Mouse (Mus musculus) olfactory bulb, adult 2 months (tissue): ENCODE results near the gene Dus3l. TPM values are rescaled to one million over a fixed set of nuclear protein-coding genes. Genes with fewer than 3 reads are reported as not detected.

Experiments
- H3K27ac ChIP-seq: fragments of 200-500 bp; 2 replicates; pipeline ENCODE4 v1.5.1; 2012; ENCODE audit warnings: low read depth, low read length; ENCODE audit not compliant: insufficient read depth
- H3K4me1 ChIP-seq: fragments of 200-500 bp; 2 replicates; pipeline ENCODE4 v1.6.1; 2012; ENCODE audit warnings: low read length; ENCODE audit not compliant: control insufficient read depth, insufficient read depth
- H3K4me3 ChIP-seq: fragments of 200-500 bp; 2 replicates; pipeline ENCODE4 v1.5.1; 2012; ENCODE audit warnings: mild to moderate bottlenecking, low read depth, low read length, moderate library complexity; ENCODE audit not compliant: insufficient read depth
- CTCF ChIP-seq: fragments of 200-500 bp; IDR thresholded peaks from 2 replicates; pipeline ENCODE4 v1.5.1; 2012; ENCODE audit warnings: low read depth, mild to moderate bottlenecking, low read length, moderate library complexity; ENCODE audit not compliant: insufficient read depth
- POLR2A ChIP-seq: fragments of 200-500 bp; IDR thresholded peaks from 2 replicates; pipeline ENCODE4 v1.6.1; 2012; ENCODE audit warnings: mild to moderate bottlenecking, low read depth, low read length, moderate library complexity; ENCODE audit not compliant: insufficient read depth
- WGBS: fragments of 180-500 bp; shearing (Covaris S2); methylation state at CpG from one replicate; pipeline ENCODE4 v1.1.7; 2018; 5-methylcytosine and 5-hydroxymethylcytosine counted together
- polyA plus RNA-seq: library from polyadenylated mRNA; stranded (reverse); fragments of >200 nt; gene quantifications from 2 replicates; pipeline ENCODE4 v1.2.4, GENCODE M21; 2012; ENCODE audit warnings: low replicate concordance; ENCODE audit not compliant: missing spikeins, insufficient read depth, insufficient read length

The Dus3l gene
- polyA plus RNA-seq, 1 experiment = not detected

DNA sequence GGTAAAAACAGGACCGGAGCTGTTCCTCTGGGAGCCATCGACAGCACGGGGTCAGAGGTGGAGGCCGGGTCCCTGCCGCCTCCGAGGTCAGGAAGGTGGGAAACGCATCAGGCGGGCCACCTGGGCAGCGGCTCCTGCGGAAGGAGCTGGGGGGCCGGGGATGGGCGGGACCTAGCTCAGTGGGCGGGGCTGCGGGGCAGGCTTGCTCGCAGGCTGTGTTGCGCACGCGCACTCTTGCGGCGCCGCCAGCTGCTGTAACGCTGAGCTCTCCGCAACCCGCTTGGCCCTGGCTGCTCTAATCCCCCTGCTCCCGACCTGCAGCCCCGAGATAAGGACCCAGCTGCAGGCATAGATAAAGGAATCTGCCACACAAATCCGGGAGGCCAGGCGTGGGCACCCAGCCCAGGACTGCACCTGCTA is 2.6 kb upstream of the Dus3l start:
- Histone ChIP-seq H3K4me3 (peak overlapping the region; percentile 55), H3K27ac (peak overlapping the region; percentile 47), H3K4me1 (peaks cover 37% of the 10 kb centered on the region)
- 0% methylated on average over 27 of the region's 28 CpGs for WGBS
- no peak for TF ChIP-seq CTCF
- peak; percentile 92 for TF ChIP-seq POLR2A

DNA sequence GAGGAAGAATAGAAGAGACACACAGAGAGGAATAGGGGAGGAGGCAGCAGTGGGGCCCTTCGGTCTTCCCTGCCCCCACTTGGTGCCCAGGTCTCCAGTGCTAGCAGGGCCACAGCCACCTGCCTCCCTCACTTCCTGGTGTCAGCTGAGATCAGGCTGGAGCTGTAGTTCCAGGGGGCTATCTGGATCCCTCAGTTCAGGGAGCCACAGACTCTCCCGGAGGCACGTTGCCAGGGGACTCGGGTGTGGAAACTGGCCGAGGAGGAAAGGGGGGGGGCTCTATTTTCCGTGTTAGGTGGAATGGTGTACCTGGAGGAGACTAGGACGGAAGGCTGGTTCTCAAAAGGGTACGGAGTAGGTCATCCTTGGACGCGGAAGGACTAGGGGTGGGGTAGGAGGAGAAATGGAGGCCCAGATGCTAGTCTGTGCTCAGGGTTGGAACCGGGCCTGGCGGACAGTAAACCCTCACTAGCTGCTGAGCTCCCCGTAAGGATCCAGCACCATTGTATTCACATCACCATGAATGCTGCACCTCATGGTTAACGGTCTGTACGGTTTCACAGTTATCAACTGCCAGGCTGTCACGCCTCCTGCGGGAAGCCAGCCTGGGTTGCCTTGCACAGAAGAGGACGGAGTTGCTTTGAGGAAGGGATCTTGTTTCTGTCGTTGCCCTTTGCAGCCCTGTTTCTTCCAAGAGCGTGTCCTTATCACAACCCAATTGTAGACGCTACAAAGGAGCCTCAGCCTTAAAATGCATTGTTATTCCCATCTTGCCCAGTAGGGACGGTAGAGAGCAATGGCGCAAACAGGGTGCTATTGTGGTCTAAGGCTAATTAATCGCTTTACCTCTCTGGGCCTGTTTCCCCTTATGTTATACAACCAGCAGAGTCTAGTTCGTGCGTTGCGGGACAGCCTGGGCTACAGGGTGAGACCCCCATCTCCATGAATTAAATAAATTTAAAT is 1.5 kb upstream of the Dus3l start:
- Histone ChIP-seq H3K4me3 (no peak overlapping the region), H3K27ac (peak overlapping the region; percentile 29), H3K4me1 (peaks cover 28% of the 10 kb centered on the region)
- WGBS = 46% methylated on average over 27 of the region's 27 CpGs
- TF ChIP-seq CTCF = peak; percentile 48
- TF ChIP-seq POLR2A = no peak

DNA sequence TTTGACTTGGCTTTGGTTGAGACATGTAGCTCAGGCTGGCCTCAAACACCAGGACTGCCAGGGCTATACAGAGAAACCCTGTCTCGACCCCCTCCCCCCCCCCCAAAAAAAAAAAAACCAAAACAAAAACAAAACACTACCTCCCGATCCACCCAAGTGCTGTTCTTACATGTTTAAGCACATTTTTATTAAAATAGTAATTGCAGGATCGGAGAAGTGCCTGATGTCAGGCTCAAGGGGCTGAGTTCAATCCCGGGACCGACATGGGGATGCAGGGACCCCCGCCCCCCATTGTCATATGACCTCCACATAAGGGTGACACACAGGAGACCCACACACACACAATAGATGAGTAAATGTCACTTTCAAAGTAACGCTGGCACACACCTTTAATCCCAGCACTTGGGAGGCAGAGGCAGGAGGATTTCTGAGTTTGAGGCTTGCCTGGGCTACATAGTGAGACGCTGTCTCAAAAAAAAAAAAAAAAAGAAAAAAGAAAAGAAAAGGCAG is 761 bp upstream of the Dus3l start:
- 73% methylated on average over 8 of the region's 8 CpGs for WGBS
- peaks cover 26% of the 10 kb centered on the region for H3K4me1 ChIP-seq
- peak overlapping the region; percentile 96; the same call in 1 of the 2 replicates for H3K4me3 ChIP-seq
- TF ChIP-seq POLR2A (no peak), CTCF (no peak)
- H3K27ac ChIP-seq = no peak overlapping the region; the same call in 1 of the 2 replicates

DNA sequence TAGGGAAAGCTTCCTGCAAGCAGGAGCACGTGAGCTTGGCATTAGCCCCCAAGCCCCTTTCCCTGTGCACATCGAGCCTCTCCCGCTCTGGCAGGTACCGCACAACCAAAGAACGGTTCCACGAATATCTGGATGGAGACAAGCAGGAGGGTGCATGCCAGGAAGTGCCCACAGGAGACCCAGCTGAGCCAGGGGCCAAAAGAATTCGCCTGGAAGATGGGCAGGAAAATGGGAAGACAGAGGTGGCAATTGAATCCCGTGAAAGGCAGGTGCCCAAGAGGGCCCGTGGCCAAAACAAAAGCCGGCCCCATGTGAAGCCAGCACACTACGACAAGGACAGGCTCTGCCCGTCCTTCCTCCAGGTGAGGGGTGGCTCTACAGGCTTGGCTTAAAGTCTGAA is 874 bp downstream of the Dus3l start:
- Histone ChIP-seq H3K4me3 (peak overlapping the region; percentile 96), H3K27ac (peak overlapping the region; percentile 99), H3K4me1 (peaks cover 26% of the 10 kb centered on the region)
- 47% methylated on average over 12 of the region's 12 CpGs for WGBS
- no peak for TF ChIP-seq CTCF
- TF ChIP-seq POLR2A = no peak

DNA sequence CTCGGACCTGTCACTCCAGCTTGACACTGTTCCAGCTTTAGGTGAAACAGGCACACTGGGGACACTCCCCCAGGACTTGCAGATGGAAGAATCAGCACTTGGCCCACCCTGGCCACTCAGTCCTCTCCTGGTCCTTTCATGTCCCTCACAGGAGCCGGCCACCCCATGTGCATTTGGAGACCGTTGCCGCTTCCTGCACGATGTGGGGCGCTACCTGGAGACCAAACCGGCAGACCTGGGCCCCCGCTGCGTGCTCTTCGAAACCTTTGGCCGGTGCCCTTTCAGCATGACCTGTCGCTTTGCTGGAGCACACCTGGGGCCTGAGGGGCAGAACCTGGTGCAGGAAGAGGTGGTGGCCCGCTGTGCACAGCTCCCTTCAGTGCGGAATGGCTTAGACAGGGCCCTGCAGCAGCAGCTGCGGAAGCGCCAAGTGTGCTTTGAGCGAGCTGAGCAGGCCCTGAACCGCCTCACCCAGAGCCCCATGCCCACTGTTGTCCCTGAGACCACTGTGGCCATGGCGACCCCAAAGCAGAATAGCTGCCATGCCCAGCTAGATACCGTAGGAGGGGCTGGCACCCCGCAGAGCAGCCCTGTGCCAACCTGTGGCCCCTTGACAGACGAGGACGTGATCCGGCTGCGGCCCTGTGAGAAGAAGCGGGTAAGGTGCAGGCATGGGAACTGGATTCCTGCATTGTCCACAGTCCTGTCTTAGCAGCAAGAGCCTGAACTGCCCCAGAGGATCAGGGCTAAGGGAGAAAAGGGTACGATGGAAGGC is 2.3 kb downstream of the Dus3l start:
- H3K4me1 ChIP-seq = peaks cover 21% of the 10 kb centered on the region
- no peak for TF ChIP-seq POLR2A
- TF ChIP-seq CTCF = no peak
- no peak overlapping the region for H3K4me3 ChIP-seq
- H3K27ac ChIP-seq = no peak overlapping the region
- 92% methylated on average over 27 of the region's 27 CpGs for WGBS

DNA sequence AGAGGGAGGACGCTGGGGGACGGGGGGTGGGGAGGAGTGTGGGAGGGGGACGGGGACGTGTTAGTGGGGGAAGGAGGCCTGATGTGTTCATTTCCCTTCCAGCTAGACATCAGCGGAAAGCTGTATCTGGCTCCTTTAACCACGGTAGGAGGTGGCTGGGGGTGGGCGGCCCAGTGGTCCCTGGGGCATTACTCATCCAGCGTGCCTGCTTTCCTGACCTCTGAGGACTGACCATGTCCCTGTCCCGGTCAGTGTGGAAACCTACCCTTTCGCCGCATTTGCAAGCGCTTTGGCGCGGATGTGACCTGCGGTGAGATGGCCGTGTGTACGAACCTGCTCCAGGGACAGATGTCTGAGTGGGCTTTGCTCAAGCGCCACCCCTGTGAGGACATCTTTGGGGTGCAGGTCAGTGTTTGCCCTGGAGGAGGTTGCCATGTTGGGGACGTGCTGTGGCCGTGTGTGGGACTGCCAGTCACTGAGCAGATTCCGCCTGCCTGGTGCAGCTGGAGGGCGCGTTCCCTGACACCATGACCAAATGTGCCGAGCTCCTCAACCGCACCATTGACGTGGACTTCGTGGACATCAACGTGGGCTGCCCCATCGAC is 3.1 kb downstream of the Dus3l start:
- H3K4me3 ChIP-seq = no peak overlapping the region
- 95% methylated on average over 29 of the region's 29 CpGs for WGBS
- H3K4me1 ChIP-seq = peaks cover 17% of the 10 kb centered on the region
- TF ChIP-seq POLR2A (no peak), CTCF (no peak)
- no peak overlapping the region for H3K27ac ChIP-seq

DNA sequence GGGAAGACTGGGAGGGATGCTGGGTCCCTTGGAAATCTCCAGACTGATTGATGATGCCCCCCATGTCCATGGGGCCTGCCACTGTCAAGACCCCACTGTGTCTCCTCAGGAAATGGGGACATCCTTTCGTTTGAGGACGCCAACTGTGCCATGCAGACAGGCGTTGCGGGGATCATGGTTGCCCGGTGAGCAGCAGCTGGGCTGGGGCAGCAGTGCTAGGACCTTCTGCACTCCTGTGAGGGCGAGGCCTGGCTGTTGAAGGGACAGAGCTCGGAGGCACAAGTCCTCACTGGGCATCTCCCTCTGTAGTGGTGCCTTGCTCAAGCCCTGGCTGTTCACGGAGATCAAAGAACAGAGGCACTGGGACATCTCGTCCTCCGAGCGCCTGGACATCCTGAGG is 4.4 kb downstream of the Dus3l start:
- no peak for TF ChIP-seq CTCF
- no peak for TF ChIP-seq POLR2A
- H3K4me3 ChIP-seq = no peak overlapping the region
- H3K27ac ChIP-seq = no peak overlapping the region
- peaks cover 8% of the 10 kb centered on the region for H3K4me1 ChIP-seq
- WGBS = 96% methylated on average over 11 of the region's 11 CpGs

DNA sequence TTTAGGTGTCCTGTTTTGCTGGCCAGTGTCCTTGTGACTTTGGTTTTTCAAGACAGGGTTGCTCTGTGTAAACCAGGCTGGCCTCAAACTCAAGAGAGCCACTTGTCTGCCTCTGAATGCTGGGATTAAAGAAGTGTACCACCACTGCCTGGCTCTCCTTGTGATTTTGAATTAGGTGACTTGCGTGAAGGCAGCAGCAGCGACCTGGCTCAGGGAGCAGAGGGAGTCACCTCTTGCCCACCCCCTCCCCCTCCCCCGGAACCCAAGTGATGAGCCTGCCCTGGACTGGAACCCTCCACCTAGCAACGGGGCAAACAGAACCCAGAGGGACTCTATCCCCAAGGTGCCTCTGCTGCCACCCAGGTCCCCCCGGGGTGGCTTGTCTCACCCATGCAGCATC is 5.4 kb downstream of the Dus3l start, which contains the start of gene Prr22:
Prr22 (plus strand) TSS at position 301 of the 400 bp plus-strand sequence.
- no peak for TF ChIP-seq POLR2A
- TF ChIP-seq CTCF = no peak
- WGBS = 94% methylated on average over 5 of the region's 5 CpGs

DNA sequence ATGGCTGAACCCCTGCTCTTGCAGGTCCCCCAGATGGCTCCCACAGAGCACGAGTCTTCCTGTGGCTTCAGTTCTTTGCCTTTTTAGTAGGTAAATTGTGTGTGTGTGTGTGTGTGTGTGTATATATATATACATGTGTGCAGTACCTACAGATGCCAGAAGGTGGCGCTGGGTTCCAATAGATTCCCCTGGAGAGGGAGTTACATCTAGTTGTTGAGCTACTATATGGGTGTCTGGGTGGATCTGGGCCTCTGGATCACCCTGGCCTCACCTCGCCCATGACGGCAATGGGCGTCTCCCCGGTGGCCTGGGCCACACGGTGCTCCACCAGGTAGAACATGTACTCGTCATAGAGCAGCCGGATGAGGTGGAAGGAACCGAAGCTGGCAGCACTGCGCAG is 13.0 kb downstream of the Dus3l start:
- WGBS = 93% methylated on average over 11 of the region's 11 CpGs
- Histone ChIP-seq H3K27ac (no peak overlapping the region), H3K4me3 (no peak overlapping the region), H3K4me1 (no peaks in the 10 kb centered on the region)
- TF ChIP-seq CTCF (no peak), POLR2A (no peak)

More for the DNA sequence above, 5.4 kb downstream of the Dus3l start, which contains the start of gene Prr22:
- Histone ChIP-seq H3K4me3 (no peak within 1 kb of the TSS), H3K27ac (no peak within 1 kb of the TSS), H3K4me1 (peaks cover 5% of the 10 kb centered on the region)
